Mouse (Mus musculus) cerebellum, adult 2 months (tissue): ENCODE data around the gene Myo7a. TPM values are rescaled to one million over a fixed set of nuclear protein-coding genes. Genes with fewer than 3 reads are reported as not detected.

Experiments
- DNase-seq, 2 experiments: peaks; one replicate each; pipeline ENCODE4 v3.0.0; 2021
- H3K27ac ChIP-seq: fragments of 200-500 bp; 2 replicates; pipeline ENCODE4 v1.5.1; 2012; ENCODE audit warnings: low read length, control low read depth, inconsistent platforms; ENCODE audit not compliant: insufficient read depth
- H3K27me3 ChIP-seq: fragments of 200-500 bp; 2 replicates; pipeline ENCODE4 v1.6.1; 2012; ENCODE audit warnings: inconsistent platforms, mild to moderate bottlenecking, low read length, moderate library complexity; ENCODE audit not compliant: control insufficient read depth, insufficient read depth
- H3K4me1 ChIP-seq: fragments of 200-500 bp; 2 replicates; pipeline ENCODE4 v1.6.1; 2011; ENCODE audit warnings: low read length; ENCODE audit not compliant: control insufficient read depth, insufficient read depth
- H3K4me3 ChIP-seq: fragments of 200-500 bp; replicated peaks from 2 replicates; pipeline ENCODE3; 2011; ENCODE audit warnings: mild to moderate bottlenecking, low read depth, low read length, control low read depth; ENCODE audit not compliant: insufficient read depth
- CTCF ChIP-seq: fragments of 200-500 bp; IDR thresholded peaks from 2 replicates; pipeline ENCODE4 v1.5.1; 2011; ENCODE audit warnings: low read depth, mild to moderate bottlenecking, control low read depth, low read length, moderate library complexity, borderline replicate concordance; ENCODE audit not compliant: insufficient read depth
- POLR2A ChIP-seq: fragments of 200-500 bp; IDR thresholded peaks from 2 replicates; pipeline ENCODE4 v1.6.1; 2011; ENCODE audit warnings: low read length, control low read depth, borderline replicate concordance; ENCODE audit not compliant: insufficient read depth
- WGBS: fragments of 180-500 bp; shearing (Covaris S2); methylation state at CpG from one replicate; pipeline ENCODE4 v1.1.7; 2018; 5-methylcytosine and 5-hydroxymethylcytosine counted together
- polyA plus RNA-seq: library from polyadenylated mRNA; depleted of rRNA; stranded (reverse); fragments of >200 nt; gene quantifications from 2 replicates; pipeline ENCODE4 v1.2.3, GENCODE M21; 2012

Gene Myo7a
- polyA plus RNA-seq, 1 experiment, result 19.2 TPM

- Histone ChIP-seq H3K4me3 (no peak overlapping the region), H3K27ac (no peak overlapping the region), H3K4me1 (peaks cover 14% of the 10 kb centered on the region), H3K27me3 (no peaks in the 10 kb centered on the region)
- no peak for TF ChIP-seq POLR2A
- no peak for TF ChIP-seq CTCF
- DNase-seq, result no peak
- WGBS, result 69% methylated on average over 5 of the region's 5 CpGs
These were observed 38.5 kb upstream of the Myo7a start for GRCm38 (mm10) chr7:98157636-98158332.

GRCm38 (mm10) chr7:98156280-98156665 lies 36.9 kb upstream of the Myo7a start:
- WGBS, result 26% methylated on average over 3 of the region's 3 CpGs
- H3K4me1 ChIP-seq, result peaks cover 27% of the 10 kb centered on the region
- TF ChIP-seq POLR2A (no peak), CTCF (no peak)
- H3K27ac ChIP-seq, result no peak overlapping the region
- no peak overlapping the region for H3K4me3 ChIP-seq
- H3K27me3 ChIP-seq, result no peaks in the 10 kb centered on the region
- no peak for DNase-seq

GRCm38 (mm10) chr7:98155546-98156279 lies 36.4 kb upstream of the Myo7a start:
- 32% methylated on average over 8 of the region's 8 CpGs for WGBS
- Histone ChIP-seq H3K4me1 (peaks cover 27% of the 10 kb centered on the region), H3K27me3 (no peaks in the 10 kb centered on the region), H3K27ac (no peak overlapping the region), H3K4me3 (no peak overlapping the region)
- TF ChIP-seq POLR2A, result no peak
- TF ChIP-seq CTCF, result peak; percentile 87
- DNase-seq, result peak; percentile 56 to 60

- 81% methylated on average over 5 of the region's 5 CpGs for WGBS
- no peak for TF ChIP-seq CTCF
- no peak for TF ChIP-seq POLR2A
- DNase-seq, result no peak
These were observed 34.6 kb upstream of the Myo7a start for GRCm38 (mm10) chr7:98153892-98154291.

GRCm38 (mm10) chr7:98153345-98153744 lies 34.0 kb upstream of the Myo7a start:
- no peak for DNase-seq
- TF ChIP-seq CTCF, result 0 out of 2 replicates have a peak, but pooled peaks have one; percentile 25
- no peak for TF ChIP-seq POLR2A
- Histone ChIP-seq H3K4me1 (peaks cover 21% of the 10 kb centered on the region), H3K4me3 (no peak overlapping the region), H3K27ac (no peak overlapping the region), H3K27me3 (no peaks in the 10 kb centered on the region)
- 86% methylated on average over 3 of the region's 3 CpGs for WGBS

More at GRCm38 (mm10) chr7:98153892-98154291, 34.6 kb upstream of the Myo7a start:
- Histone ChIP-seq H3K27me3 (no peaks in the 10 kb centered on the region), H3K4me3 (no peak overlapping the region), H3K4me1 (peaks cover 26% of the 10 kb centered on the region), H3K27ac (no peak overlapping the region)

- no peak for DNase-seq
- Histone ChIP-seq H3K27me3 (no peaks in the 10 kb centered on the region), H3K4me1 (peaks cover 15% of the 10 kb centered on the region), H3K4me3 (no peak overlapping the region), H3K27ac (no peak overlapping the region)
- 21% methylated on average over 8 of the region's 8 CpGs for WGBS
- TF ChIP-seq CTCF, result no peak
- no peak for TF ChIP-seq POLR2A
These were observed 33.1 kb upstream of the Myo7a start for GRCm38 (mm10) chr7:98152400-98152799.

- WGBS, result 73% methylated on average over 5 of the region's 5 CpGs
- no peak for DNase-seq
- Histone ChIP-seq H3K27me3 (no peaks in the 10 kb centered on the region), H3K27ac (no peak overlapping the region), H3K4me3 (no peak overlapping the region), H3K4me1 (peaks cover 23% of the 10 kb centered on the region)
- TF ChIP-seq CTCF (peak; percentile 15; the same call in 1 of the 2 replicates), POLR2A (no peak)
These were observed 31.2 kb upstream of the Myo7a start for GRCm38 (mm10) chr7:98150525-98150924.

GRCm38 (mm10) chr7:98149802-98150201 lies 30.5 kb upstream of the Myo7a start:
- Histone ChIP-seq H3K27ac (no peak overlapping the region), H3K4me3 (no peak overlapping the region), H3K4me1 (peaks cover 23% of the 10 kb centered on the region), H3K27me3 (no peaks in the 10 kb centered on the region)
- TF ChIP-seq POLR2A, result no peak
- no peak for DNase-seq
- WGBS, result 77% methylated on average over 3 of the region's 3 CpGs
